Mouse (Mus musculus): ENCODE data around the gene Rcn3. TPM values are rescaled to one million over a fixed set of nuclear protein-coding genes. Genes with fewer than 3 reads are reported as not detected.

The Rcn3 gene
- total and polyA plus RNA-seq, 3 experiments, result 16.0 to 43.0 TPM; not detected in 1

- peaks cover 3 to 15% of the 10 kb centered on the region in 2 experiments; a peak in 3 of 4 replicates for H3K4me1 ChIP-seq (ENCODE audit: control insufficient read depth in 1 of 2, insufficient read depth in 2 of 2, low read length in 2 of 2)
Measured at GRCm38 (mm10) chr7:45052862-45053116, 39.2 kb downstream of the Rcn3 start, which contains the start of gene Prr12. Gene Prr12, minus strand, starts transcription at chr7:45052881.

GRCm38 (mm10) chr7:45052181-45052861 is 39.7 kb downstream of the Rcn3 start:
- Histone ChIP-seq H3K79me2 (ENCODE audit: control insufficient read depth, insufficient read depth, low read length, poor library complexity) (peaks cover 25% of the 10 kb centered on the region), H3K9me3 (replicated peaks; ENCODE audit: insufficient read depth, low read length) (no peaks in the 10 kb centered on the region), H3K4me3 (ENCODE audit: control insufficient read depth in 1 of 2, insufficient read depth in 1 of 2, low read depth in 2 of 2, low read length in 2 of 2) (peak overlapping the region; percentile 66 to 93), H3K9ac (ENCODE audit: control insufficient read depth, low read depth, low read length, poor library complexity, severe bottlenecking) (peak overlapping the region; percentile 81), H3K27ac (ENCODE audit: control insufficient read depth, low read depth, low read length) (peak overlapping the region; percentile 78), H3K36me3 (ENCODE audit: control insufficient read depth in 1 of 2, insufficient read depth in 2 of 2, low read length in 2 of 2) (peaks cover 0 to 5% of the 10 kb centered on the region in 2 experiments; a peak in 3 of 4 replicates), H3K4me1 (ENCODE audit: control insufficient read depth in 1 of 2, insufficient read depth in 2 of 2, low read length in 2 of 2) (peaks cover 3 to 15% of the 10 kb centered on the region in 2 experiments; a peak in 3 of 4 replicates), H3K27me3 (ENCODE audit: control insufficient read depth in 1 of 2, insufficient read depth in 2 of 2, low read length in 2 of 2) (no peaks in the 10 kb centered on the region)
- no peak for TF ChIP-seq TBP (IDR thresholded peaks at IDR 0.05; ENCODE audit: low read depth, low read length)
- 0 out of 2 replicates have a peak, but pooled peaks have one; percentile 22 for TF ChIP-seq CHD1 (IDR thresholded peaks at IDR 0.05; ENCODE audit: low read depth, low read length)
- no peak for TF ChIP-seq SMC3 (IDR thresholded peaks at IDR 0.05; ENCODE audit: low read depth, low read length)
- TF ChIP-seq MXI1 (IDR thresholded peaks at IDR 0.05; ENCODE audit: low read depth, low read length), result no peak; the same call in 1 of the 2 replicates
- TF ChIP-seq BHLHE40 (IDR thresholded peaks at IDR 0.05; ENCODE audit: borderline replicate concordance, low read depth, low read length), result no peak
- no peak for TF ChIP-seq POLR2AphosphoS5 (IDR thresholded peaks at IDR 0.05; ENCODE audit: borderline replicate concordance, low read depth, low read length)
- no peak; the same call in 1 of the 2 replicates for TF ChIP-seq HCFC1 (IDR thresholded peaks at IDR 0.05; ENCODE audit: low read depth, low read length)
- no peak for TF ChIP-seq ELF1 (IDR thresholded peaks at IDR 0.05; ENCODE audit: low read depth, low read length)
- peak in 1 of 2 experiments; percentile 29; a peak in 1 of 4 replicates for TF ChIP-seq POLR2A (IDR thresholded peaks at IDR 0.05; ENCODE audit: control insufficient read depth in 1 of 2, insufficient read depth in 1 of 2, low read depth in 1 of 2, low read length in 2 of 2, poor library complexity in 1 of 2)
- peak; percentile 74 for DNase-seq (ENCODE audit: low read depth, low spot score)

More at GRCm38 (mm10) chr7:45052862-45053116, 39.2 kb downstream of the Rcn3 start, which contains the start of gene Prr12:
- no peaks in the 10 kb centered on the region for H3K9me3 ChIP-seq (replicated peaks; ENCODE audit: insufficient read depth, low read length)
- peak within 1 kb of the TSS; percentile 81 for H3K9ac ChIP-seq (ENCODE audit: control insufficient read depth, low read depth, low read length, poor library complexity, severe bottlenecking)
- peak within 1 kb of the TSS; percentile 95 for H3K27ac ChIP-seq (ENCODE audit: control insufficient read depth, low read depth, low read length)
- H3K4me3 ChIP-seq (ENCODE audit: control insufficient read depth in 1 of 2, insufficient read depth in 1 of 2, low read depth in 2 of 2, low read length in 2 of 2), result peak within 1 kb of the TSS; percentile 73 to 93
- no peak for DNase-seq (ENCODE audit: low read depth, low spot score)
- no peak for TF ChIP-seq GABPA (IDR thresholded peaks at IDR 0.05; ENCODE audit: low read depth, low read length)
- TF ChIP-seq ZNF384 (IDR thresholded peaks at IDR 0.05; ENCODE audit: low read depth, low read length), result peak; percentile 78; the same call in 1 of the 2 replicates
- H3K36me3 ChIP-seq (ENCODE audit: control insufficient read depth in 1 of 2, insufficient read depth in 2 of 2, low read length in 2 of 2), result peaks cover 0 to 5% of the 10 kb centered on the region in 2 experiments; a peak in 2 of 4 replicates
- H3K79me2 ChIP-seq (ENCODE audit: control insufficient read depth, insufficient read depth, low read length, poor library complexity), result peaks cover 25% of the 10 kb centered on the region
- no peaks in the 10 kb centered on the region for H3K27me3 ChIP-seq (ENCODE audit: control insufficient read depth in 1 of 2, insufficient read depth in 2 of 2, low read length in 2 of 2)

DNA sequence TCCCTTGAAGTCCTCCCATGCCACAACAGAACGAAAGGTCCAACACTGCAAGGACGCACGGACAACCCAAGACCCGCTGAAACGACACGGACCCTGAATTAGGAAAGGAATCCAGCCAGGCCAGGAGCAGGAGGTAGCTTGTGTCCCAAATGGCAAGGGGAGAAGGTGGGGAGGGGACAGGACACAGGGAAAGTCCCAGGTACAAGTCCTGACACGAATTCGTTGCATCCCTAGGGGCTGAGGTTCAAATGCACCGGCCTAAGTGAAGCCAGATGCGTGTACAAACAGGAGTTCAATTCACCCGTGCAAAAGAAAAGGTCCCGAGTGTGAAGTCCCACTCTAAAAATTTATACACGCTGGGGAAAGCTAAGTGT is 40.4 kb downstream of the Rcn3 start:
- Histone ChIP-seq H3K27ac (ENCODE audit: control insufficient read depth, low read depth, low read length) (no peak overlapping the region), H3K27me3 (ENCODE audit: control insufficient read depth in 1 of 2, insufficient read depth in 2 of 2, low read length in 2 of 2) (no peaks in the 10 kb centered on the region), H3K79me2 (ENCODE audit: control insufficient read depth, insufficient read depth, low read length, poor library complexity) (peaks cover 25% of the 10 kb centered on the region), H3K36me3 (ENCODE audit: control insufficient read depth in 1 of 2, insufficient read depth in 2 of 2, low read length in 2 of 2) (peaks cover 0 to 5% of the 10 kb centered on the region in 2 experiments; a peak in 3 of 4 replicates), H3K4me1 (ENCODE audit: control insufficient read depth in 1 of 2, insufficient read depth in 2 of 2, low read length in 2 of 2) (peaks cover 3 to 15% of the 10 kb centered on the region in 2 experiments; a peak in 3 of 4 replicates), H3K9ac (ENCODE audit: control insufficient read depth, low read depth, low read length, poor library complexity, severe bottlenecking) (peak overlapping the region; percentile 81), H3K9me3 (replicated peaks; ENCODE audit: insufficient read depth, low read length) (no peaks in the 10 kb centered on the region), H3K4me3 (ENCODE audit: control insufficient read depth in 1 of 2, insufficient read depth in 1 of 2, low read depth in 2 of 2, low read length in 2 of 2) (peak overlapping the region; percentile 66 to 93)
- no peak for TF ChIP-seq USF2 (IDR thresholded peaks at IDR 0.05; ENCODE audit: borderline replicate concordance in 1 of 2, insufficient read depth in 1 of 2, low read depth in 1 of 2, low read length in 2 of 2)
- TF ChIP-seq MYC (IDR thresholded peaks at IDR 0.05; ENCODE audit: low read depth, low read length), result 0 out of 2 replicates have a peak, but pooled peaks have one; percentile 29
- no peak for DNase-seq (ENCODE audit: low read depth, low spot score)

Measured in MEL (cell line).